Mouse (Mus musculus): Measurements from ENCODE around the gene B3gnt9. TPM values are rescaled to one million over a fixed set of nuclear protein-coding genes. Genes with fewer than 3 reads are reported as not detected.
A peak's percentile ranks its signal among the peaks of the same experiment; 100 is the strongest.
"Not testable (repeated sequence)": the region's sequence is repeated elsewhere in the genome, so short reads cannot be mapped to it uniquely, and the experiment has no call there.

Gene B3gnt9
- total RNA-seq, 4 experiments from 2014 or later = 3.0 to 4.0 (median 3.8) TPM

- DNase-seq (ENCODE audit: low spot score in 2 of 2) = peak in 1 of 2 experiments; percentile 61
Measured at GRCm38 (mm10) chr8:105259721-105260320, 4.9 kb upstream of the B3gnt9 start.

GRCm38 (mm10) chr8:105258911-105259720 lies 4.2 kb upstream of the B3gnt9 start:
- DNase-seq (ENCODE audit: low spot score in 2 of 2) = no peak

GRCm38 (mm10) chr8:105257318-105258114 lies 2.6 kb upstream of the B3gnt9 start:
- DNase-seq (ENCODE audit: low spot score in 2 of 2) = no peak

- DNase-seq (ENCODE audit: low spot score in 2 of 2) = peak; percentile 84 to 85
Measured at GRCm38 (mm10) chr8:105254152-105254965, 594 bp downstream of the B3gnt9 start.

- no peak for DNase-seq (ENCODE audit: low spot score in 2 of 2)
Measured at GRCm38 (mm10) chr8:105253766-105254151, 1.2 kb downstream of the B3gnt9 start.

GRCm38 (mm10) chr8:105252680-105253537 lies 2.0 kb downstream of the B3gnt9 start:
- no peak for DNase-seq (ENCODE audit: low spot score in 2 of 2)

GRCm38 (mm10) chr8:105251954-105252353 lies 3.0 kb downstream of the B3gnt9 start:
- DNase-seq (ENCODE audit: low spot score in 2 of 2) = no peak

GRCm38 (mm10) chr8:105241016-105241415 lies 13.9 kb downstream of the B3gnt9 start:
- no peak for DNase-seq (ENCODE audit: low spot score in 2 of 2)

- DNase-seq (ENCODE audit: low spot score in 2 of 2) = no peak
Measured at GRCm38 (mm10) chr8:105237442-105238142, 17.4 kb downstream of the B3gnt9 start.

GRCm38 (mm10) chr8:105235206-105235605 lies 19.7 kb downstream of the B3gnt9 start:
- no peak for DNase-seq (ENCODE audit: low spot score in 2 of 2)

GRCm38 (mm10) chr8:105233126-105233935 lies 21.6 kb downstream of the B3gnt9 start:
- DNase-seq (ENCODE audit: low spot score in 2 of 2) = no peak

- DNase-seq (ENCODE audit: low spot score in 2 of 2) = not testable (repeated sequence)
Measured at GRCm38 (mm10) chr8:105232321-105232693, 22.6 kb downstream of the B3gnt9 start.

- no peak for DNase-seq (ENCODE audit: low spot score in 2 of 2)
Measured at GRCm38 (mm10) chr8:105231503-105232320, 23.2 kb downstream of the B3gnt9 start.

- no peak for DNase-seq (ENCODE audit: low spot score in 2 of 2)
Measured at GRCm38 (mm10) chr8:105225917-105226316, 29.0 kb downstream of the B3gnt9 start.

- DNase-seq (ENCODE audit: low spot score in 2 of 2) = no peak
Measured at GRCm38 (mm10) chr8:105225272-105225593, 29.7 kb downstream of the B3gnt9 start.

- peak; percentile 88 to 94 for DNase-seq (ENCODE audit: low spot score in 2 of 2)
Measured at GRCm38 (mm10) chr8:105224413-105225271, 30.3 kb downstream of the B3gnt9 start, which contains the start of gene D230025D16Rik. TSS of gene D230025D16Rik (plus strand) at chr8:105225145.

GRCm38 (mm10) chr8:105223850-105224249 lies 31.1 kb downstream of the B3gnt9 start:
- no peak for DNase-seq (ENCODE audit: low spot score in 2 of 2)

Measured in layer of hippocampus, adult 8-10 months (tissue).